Mouse (Mus musculus): ENCODE measurements around the gene Secisbp2l. TPM values are rescaled to one million over a fixed set of nuclear protein-coding genes. Genes with fewer than 3 reads are reported as not detected.

The Secisbp2l gene
- polyA plus RNA-seq, 1 experiment from 2014 or later = 11.2 TPM

DNA sequence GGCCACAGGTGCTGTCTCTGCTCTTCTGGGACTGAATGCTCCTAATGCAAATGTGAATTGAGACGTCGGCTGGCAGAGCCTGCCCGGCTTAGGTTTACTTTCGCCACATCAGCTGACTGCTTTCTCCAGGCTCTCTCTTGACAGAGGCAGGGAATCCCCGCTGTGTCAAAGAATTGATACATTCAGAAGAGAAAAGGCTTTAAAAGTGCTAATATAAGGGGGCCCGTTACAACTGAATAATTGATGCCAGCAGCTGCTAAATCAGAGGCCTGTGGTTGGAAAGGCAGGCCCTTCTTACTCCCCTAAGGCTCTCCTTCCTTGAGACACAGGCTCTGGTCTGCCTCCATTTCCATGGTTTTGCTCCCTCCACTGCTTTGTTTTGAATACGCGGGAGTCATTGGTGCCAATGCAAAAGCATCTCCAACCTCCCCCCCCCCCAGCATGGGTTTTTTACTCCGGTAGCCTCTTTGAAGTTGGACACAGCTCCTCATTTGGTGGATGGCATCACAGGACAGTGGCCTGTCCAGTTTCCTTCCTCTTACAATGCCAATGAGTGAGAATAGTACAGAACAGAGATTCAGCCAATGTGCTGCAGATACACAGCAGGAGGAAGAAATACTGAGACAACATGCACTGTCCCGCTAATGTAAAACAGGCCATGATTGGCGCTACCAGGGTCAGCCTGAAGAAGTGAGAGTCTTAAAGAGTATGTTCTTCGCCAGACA, 77.6 kb downstream of the Secisbp2l start:
- Histone ChIP-seq H3K27ac (replicated peaks) (no peak overlapping the region), H3K9ac (no peak overlapping the region), H3K4me2 (no peak overlapping the region), H3K9me3 (no peaks in the 10 kb centered on the region), H3K36me3 (no peaks in the 10 kb centered on the region), H3K4me1 (peaks cover 8% of the 10 kb centered on the region), H3K27me3 (replicated peaks) (no peaks in the 10 kb centered on the region), H3K4me3 (no peak overlapping the region)
- WGBS = 63% methylated on average over 12 of the region's 12 CpGs
- no peak for ATAC-seq (ENCODE audit: extremely low read depth, insufficient number of reproducible peaks, low FRiP score, low TSS enrichment)

DNA sequence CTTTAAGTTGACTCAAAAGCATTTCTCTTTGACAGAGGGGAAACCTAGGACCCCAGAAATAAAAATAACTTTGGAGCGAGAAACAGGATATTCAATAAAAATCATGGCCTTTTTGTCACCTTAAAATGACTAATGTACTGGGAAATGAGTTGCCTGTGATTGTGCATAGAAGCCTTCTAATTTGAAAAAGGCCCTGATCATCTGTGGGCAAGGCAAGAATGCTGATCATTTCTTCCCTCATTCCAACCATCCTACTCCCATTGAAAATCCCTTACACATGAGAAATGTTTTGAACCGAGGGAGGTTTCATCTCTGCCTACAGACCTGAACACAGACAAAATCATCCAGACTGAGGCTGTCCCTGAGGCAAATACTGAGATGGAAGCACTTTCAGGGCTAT, 79.8 kb downstream of the Secisbp2l start:
- peaks cover 8% of the 10 kb centered on the region for H3K4me1 ChIP-seq
- H3K4me2 ChIP-seq = no peak overlapping the region
- H3K9me3 ChIP-seq = no peaks in the 10 kb centered on the region
- ATAC-seq (ENCODE audit: extremely low read depth, insufficient number of reproducible peaks, low FRiP score, low TSS enrichment) = no peak
- no peak overlapping the region for H3K4me3 ChIP-seq
- no peaks in the 10 kb centered on the region for H3K36me3 ChIP-seq
- H3K27me3 ChIP-seq (replicated peaks) = no peaks in the 10 kb centered on the region
- WGBS = 71% methylated on average over 2 of the region's 2 CpGs
- H3K9ac ChIP-seq = no peak overlapping the region
- H3K27ac ChIP-seq (replicated peaks) = no peak overlapping the region

DNA sequence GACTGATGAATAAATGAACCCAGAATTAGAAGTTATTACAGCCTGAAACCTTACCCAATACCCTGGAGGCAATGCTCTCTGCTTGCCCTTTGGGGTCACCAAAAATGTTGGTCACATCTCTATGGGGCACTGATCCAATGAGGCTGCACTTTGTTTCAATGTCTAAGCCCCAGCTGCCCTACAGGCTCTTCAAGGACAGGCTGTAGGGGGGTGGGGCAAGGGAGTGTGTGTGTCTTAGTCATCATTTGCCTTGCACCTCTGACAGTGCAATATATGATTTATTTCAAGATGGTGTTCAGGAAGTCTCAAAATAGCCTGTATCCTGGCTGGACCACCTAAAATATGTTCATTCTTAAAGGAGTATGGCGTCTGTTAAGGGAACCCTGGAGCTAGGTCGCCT, 81.1 kb downstream of the Secisbp2l start:
- WGBS = 76% methylated on average over 2 of the region's 2 CpGs
- Histone ChIP-seq H3K9me3 (no peaks in the 10 kb centered on the region), H3K27ac (replicated peaks) (no peak overlapping the region), H3K36me3 (no peaks in the 10 kb centered on the region), H3K4me3 (no peak overlapping the region), H3K9ac (no peak overlapping the region), H3K4me1 (peaks cover 7% of the 10 kb centered on the region), H3K27me3 (replicated peaks) (no peaks in the 10 kb centered on the region), H3K4me2 (no peak overlapping the region)
- no peak for ATAC-seq (ENCODE audit: extremely low read depth, insufficient number of reproducible peaks, low FRiP score, low TSS enrichment)

DNA sequence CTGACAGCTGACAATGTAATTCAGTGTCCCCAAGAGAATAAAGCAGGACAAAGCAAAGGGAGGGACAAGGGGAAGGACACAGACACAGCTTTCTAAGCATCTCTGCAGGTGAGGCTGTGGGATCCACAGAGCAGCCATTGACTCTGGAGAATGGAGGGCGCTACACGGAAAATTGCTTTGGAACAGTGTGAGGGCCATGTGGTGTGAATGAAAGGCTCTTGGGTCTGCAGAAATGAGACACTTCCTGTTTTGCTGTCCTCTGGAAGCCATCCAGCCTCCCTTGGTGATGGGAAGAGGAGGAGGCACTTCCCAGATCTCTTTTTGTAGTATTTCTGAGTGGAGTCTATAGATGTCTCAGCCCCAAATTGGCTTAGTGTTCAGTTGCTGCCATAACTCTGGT, 86.5 kb downstream of the Secisbp2l start:
- Histone ChIP-seq H3K27me3 (replicated peaks) (no peaks in the 10 kb centered on the region), H3K4me2 (no peak overlapping the region), H3K4me1 (peaks cover 8% of the 10 kb centered on the region), H3K36me3 (no peaks in the 10 kb centered on the region), H3K9ac (no peak overlapping the region), H3K4me3 (no peak overlapping the region), H3K9me3 (no peaks in the 10 kb centered on the region), H3K27ac (replicated peaks) (0 out of 2 replicates have a peak overlapping the region, but pooled peaks have one; percentile 8)
- WGBS = 51% methylated on average over 2 of the region's 2 CpGs
- ATAC-seq (ENCODE audit: extremely low read depth, insufficient number of reproducible peaks, low FRiP score, low TSS enrichment) = no peak

DNA sequence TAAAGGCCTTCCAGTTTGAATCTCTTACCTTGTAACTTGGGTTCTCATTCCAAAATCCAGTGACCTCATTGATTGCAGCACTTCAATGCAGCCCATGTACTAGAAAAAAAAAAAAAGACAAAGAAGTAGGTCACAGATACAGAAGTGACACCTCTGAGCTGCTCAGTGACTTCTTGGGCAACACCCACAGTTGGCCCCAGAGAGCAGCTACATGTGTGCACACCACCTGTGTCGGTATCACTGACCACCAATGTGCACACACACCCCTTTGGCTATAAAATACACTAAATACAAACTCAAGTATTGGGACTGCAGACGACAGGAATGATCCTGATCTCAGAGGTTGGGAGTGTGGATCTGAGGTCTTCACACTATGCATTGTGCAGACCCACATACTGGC, 87.9 kb downstream of the Secisbp2l start:
- H3K4me3 ChIP-seq = no peak overlapping the region
- 70% methylated on average over 2 of the region's 2 CpGs for WGBS
- H3K9ac ChIP-seq = no peak overlapping the region
- no peaks in the 10 kb centered on the region for H3K27me3 ChIP-seq (replicated peaks)
- H3K36me3 ChIP-seq = no peaks in the 10 kb centered on the region
- no peaks in the 10 kb centered on the region for H3K9me3 ChIP-seq
- ATAC-seq (ENCODE audit: extremely low read depth, insufficient number of reproducible peaks, low FRiP score, low TSS enrichment) = no peak
- H3K27ac ChIP-seq (replicated peaks) = no peak overlapping the region
- peaks cover 8% of the 10 kb centered on the region for H3K4me1 ChIP-seq
- H3K4me2 ChIP-seq = no peak overlapping the region

DNA sequence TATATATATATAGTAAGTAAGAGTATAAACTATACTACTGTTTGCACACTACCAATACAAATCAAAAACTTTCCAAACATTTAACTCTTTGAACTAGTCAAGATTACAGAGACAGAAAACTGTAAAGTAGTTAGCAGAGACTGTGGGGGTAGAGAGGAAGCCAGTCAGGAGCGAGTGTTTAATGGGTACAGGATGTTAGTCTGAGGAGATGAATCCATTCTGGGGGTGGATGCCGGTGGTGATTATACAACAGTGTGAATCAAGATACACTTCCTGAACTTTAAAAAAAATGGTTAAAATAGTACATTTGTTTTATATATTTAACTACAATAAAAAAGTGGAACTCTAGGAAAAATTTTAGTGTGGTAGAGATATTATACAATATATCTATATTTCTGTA, 90.7 kb downstream of the Secisbp2l start:
- ATAC-seq (ENCODE audit: extremely low read depth, insufficient number of reproducible peaks, low FRiP score, low TSS enrichment) = no peak
- Histone ChIP-seq H3K27me3 (replicated peaks) (no peaks in the 10 kb centered on the region), H3K27ac (replicated peaks) (no peak overlapping the region), H3K4me3 (no peak overlapping the region), H3K36me3 (no peaks in the 10 kb centered on the region), H3K4me1 (peaks cover 8% of the 10 kb centered on the region), H3K9ac (no peak overlapping the region), H3K4me2 (no peak overlapping the region), H3K9me3 (no peaks in the 10 kb centered on the region)
- 69% methylated on average over 2 of the region's 2 CpGs for WGBS

Other genes with a start within 250 kb of the Secisbp2l start
- 3.2 and 3.8 TPM in 2 replicates for gene Cep152, start 157.8 kb downstream of the Secisbp2l start, polyA plus RNA-seq (2015; fragmentation: Nextera tagmentation; extraction: Ambion mirVana)
- 144 and 149 TPM in 2 replicates for gene Eid1, start 109.8 kb downstream of the Secisbp2l start, polyA plus RNA-seq (2015; fragmentation: Nextera tagmentation; extraction: Ambion mirVana)
- 0.64 and 1.7 TPM in 2 replicates for gene Shc4, start 58.7 kb downstream of the Secisbp2l start, polyA plus RNA-seq (2015; fragmentation: Nextera tagmentation; extraction: Ambion mirVana)
- 33.7 and 34.6 TPM in 2 replicates for gene Galk2, start 76.2 kb upstream of the Secisbp2l start, polyA plus RNA-seq (2015; fragmentation: Nextera tagmentation; extraction: Ambion mirVana)
- 58.5 and 62.9 TPM in 2 replicates for gene Cops2, start 76.3 kb upstream of the Secisbp2l start, polyA plus RNA-seq (2015; fragmentation: Nextera tagmentation; extraction: Ambion mirVana)